Mouse (Mus musculus): ENCODE data around the gene B230307C23Rik. TPM values are rescaled to one million over a fixed set of nuclear protein-coding genes. Genes with fewer than 3 reads are reported as not detected.
"Not testable (repeated sequence)": the region's sequence is repeated elsewhere in the genome, so short reads cannot be mapped to it uniquely, and the experiment has no call there.

The B230307C23Rik gene
- total and polyA plus RNA-seq, 3 experiments, result 48.7 to 53.3 (median 50.8) TPM

DNA sequence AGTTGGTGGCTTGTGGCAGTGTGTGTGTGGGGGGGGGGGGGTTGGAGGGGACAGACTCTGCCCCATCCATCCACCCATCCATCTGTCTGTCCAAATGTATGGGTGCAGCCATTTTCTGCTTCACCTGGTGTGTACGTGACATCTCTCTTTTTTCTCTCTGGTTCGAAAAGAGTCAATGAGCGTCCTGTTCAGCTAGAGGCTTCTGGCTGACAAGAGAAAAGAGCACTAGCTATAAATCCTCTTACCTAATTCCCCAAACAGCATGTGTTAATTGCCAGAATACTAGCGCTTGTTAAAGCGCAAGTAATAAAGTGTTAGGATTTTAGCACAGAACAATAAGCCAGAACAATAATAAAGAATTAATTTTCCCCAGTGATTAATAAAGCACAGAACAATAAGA is 12.5 kb upstream of the B230307C23Rik start:
- Histone ChIP-seq H3K9me3 (replicated peaks; ENCODE audit: low read length) (no peaks in the 10 kb centered on the region), H3K4me2 (ENCODE audit: insufficient read depth, low read depth, poor library complexity, severe bottlenecking) (no peak overlapping the region), H3K27ac (ENCODE audit: insufficient read depth, low read depth) (no peak overlapping the region), H3K4me3 (replicated peaks in 1 of 3; ENCODE audit: low read depth in 2 of 3, low read length in 2 of 3, poor library complexity in 1 of 3) (no peak overlapping the region), H3K9ac (ENCODE audit: insufficient read depth, low read depth) (no peak overlapping the region), H3K4me1 (ENCODE audit: control insufficient read depth in 1 of 2, insufficient read depth in 2 of 2) (no peaks in the 10 kb centered on the region), H3K36me3 (replicated peaks in 1 of 2; ENCODE audit: control insufficient read depth in 1 of 2, insufficient read depth in 1 of 2, low read length in 1 of 2) (no peaks in the 10 kb centered on the region), H3K27me3 (replicated peaks) (no peaks in the 10 kb centered on the region), H3K79me2 (replicated peaks; ENCODE audit: control insufficient read depth, extremely low read depth, insufficient read depth, poor library complexity, severe bottlenecking) (no peaks in the 10 kb centered on the region)
- no peak for DNase-seq (ENCODE audit: extremely low read depth)
- in situ Hi-C loops (cut with MboI; ENCODE audit: low pct_ligation_motif_present, low pct_unique_long_range_greater_than_20kb, low sequenced_read_pairs) (no loop called here), dilution Hi-C loops (cut with MboI; ENCODE audit: extremely low pct_ligation_motif_present, extremely low pct_unique_long_range_greater_than_20kb, low sequenced_read_pairs) (no loop called here)
- TF ChIP-seq MEF2A (IDR thresholded peaks at IDR 0.05; ENCODE audit: borderline replicate concordance, low read depth, low read length) (no peak), IRF4 (IDR thresholded peaks at IDR 0.05; ENCODE audit: low read depth, low read length) (no peak), ZMIZ1 (IDR thresholded peaks at IDR 0.05; ENCODE audit: low read depth, low read length) (no peak), MAFK (IDR thresholded peaks at IDR 0.05; ENCODE audit: insufficient replicate concordance, low read length) (no peak), ZC3H11A (IDR thresholded peaks at IDR 0.05; ENCODE audit: low read depth, low read length) (no peak), KAT2A (IDR thresholded peaks at IDR 0.05; ENCODE audit: insufficient replicate concordance, low read length) (no peak), GABPA (IDR thresholded peaks at IDR 0.05; ENCODE audit: insufficient replicate concordance, low read depth, low read length) (no peak), BHLHE40 (IDR thresholded peaks at IDR 0.05; ENCODE audit: low read depth, low read length) (no peak)

GRCm38 (mm10) chr16:97991517-97991916 is 5.6 kb upstream of the B230307C23Rik start:
- Histone ChIP-seq H3K4me3 (replicated peaks in 1 of 3; ENCODE audit: low read depth in 2 of 3, low read length in 2 of 3, poor library complexity in 1 of 3) (no peak overlapping the region), H3K9me3 (replicated peaks; ENCODE audit: low read length) (no peaks in the 10 kb centered on the region), H3K36me3 (replicated peaks in 1 of 2; ENCODE audit: control insufficient read depth in 1 of 2, insufficient read depth in 1 of 2, low read length in 1 of 2) (no peaks in the 10 kb centered on the region), H3K4me1 (ENCODE audit: control insufficient read depth in 1 of 2, insufficient read depth in 2 of 2) (peaks cover 8 to 19% of the 10 kb centered on the region in 2 experiments), H3K79me2 (replicated peaks; ENCODE audit: control insufficient read depth, extremely low read depth, insufficient read depth, poor library complexity, severe bottlenecking) (no peaks in the 10 kb centered on the region), H3K27me3 (replicated peaks) (peaks cover 1% of the 10 kb centered on the region), H3K27ac (ENCODE audit: insufficient read depth, low read depth) (no peak overlapping the region), H3K4me2 (ENCODE audit: insufficient read depth, low read depth, poor library complexity, severe bottlenecking) (no peak overlapping the region), H3K9ac (ENCODE audit: insufficient read depth, low read depth) (no peak overlapping the region)
- in situ Hi-C loops (cut with MboI; ENCODE audit: low pct_ligation_motif_present, low pct_unique_long_range_greater_than_20kb, low sequenced_read_pairs) (no loop called here), dilution Hi-C loops (cut with MboI; ENCODE audit: extremely low pct_ligation_motif_present, extremely low pct_unique_long_range_greater_than_20kb, low sequenced_read_pairs) (no loop called here)
- DNase-seq (ENCODE audit: extremely low read depth), result no peak
- no peak for TF ChIP-seq MXI1 (IDR thresholded peaks at IDR 0.05; ENCODE audit: low read depth, low read length)
- TF ChIP-seq SMC3 (IDR thresholded peaks at IDR 0.05; ENCODE audit: low read depth, low read length), result peak; percentile 26; the same call in 1 of the 2 replicates
- TF ChIP-seq UBTF (IDR thresholded peaks at IDR 0.05; ENCODE audit: low read depth, low read length), result no peak
- TF ChIP-seq RCOR1 (conservative IDR thresholded peaks at IDR 0.05; ENCODE audit: low read depth, low read length), result no peak
- TF ChIP-seq RAD21 (IDR thresholded peaks at IDR 0.05; ENCODE audit: low read depth, low read length), result peak; percentile 43
- TF ChIP-seq CTCF (conservative IDR thresholded peaks at IDR 0.05 in 1 of 2, IDR thresholded peaks at IDR 0.05 in 1 of 2; ENCODE audit: low read depth in 2 of 2, low read length in 2 of 2), result peak in 1 of 2 experiments; percentile 45; a peak in 2 of 4 replicates

DNA sequence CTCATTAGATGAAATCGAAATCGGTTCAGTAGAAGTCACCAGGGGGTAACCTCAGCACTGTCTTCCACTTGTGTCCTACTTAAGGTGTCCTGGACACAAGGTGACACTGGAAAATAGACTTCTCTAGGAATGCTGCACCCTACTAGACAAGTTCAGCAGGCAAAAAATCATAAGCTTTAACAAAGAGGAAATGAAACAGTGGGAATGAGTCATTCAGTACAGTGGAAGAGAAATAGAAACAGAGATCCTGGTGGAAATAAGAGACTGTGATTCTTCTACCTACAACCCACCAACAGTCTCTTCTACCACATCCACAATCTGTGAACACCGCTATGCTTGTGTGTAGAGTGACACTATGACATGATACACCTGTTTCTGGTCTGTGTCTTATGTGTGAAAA is 4.6 kb upstream of the B230307C23Rik start:
- H3K4me3 ChIP-seq (replicated peaks in 1 of 3; ENCODE audit: low read depth in 2 of 3, low read length in 2 of 3, poor library complexity in 1 of 3); dilution Hi-C loops (cut with MboI; ENCODE audit: extremely low pct_ligation_motif_present, extremely low pct_unique_long_range_greater_than_20kb, low sequenced_read_pairs); H3K27me3 ChIP-seq (replicated peaks); H3K9ac ChIP-seq (ENCODE audit: insufficient read depth, low read depth); H3K36me3 ChIP-seq (replicated peaks in 1 of 2; ENCODE audit: control insufficient read depth in 1 of 2, insufficient read depth in 1 of 2, low read length in 1 of 2); H3K9me3 ChIP-seq (replicated peaks; ENCODE audit: low read length); H3K27ac ChIP-seq (ENCODE audit: insufficient read depth, low read depth); in situ Hi-C loops (cut with MboI; ENCODE audit: low pct_ligation_motif_present, low pct_unique_long_range_greater_than_20kb, low sequenced_read_pairs); H3K4me2 ChIP-seq (ENCODE audit: insufficient read depth, low read depth, poor library complexity, severe bottlenecking); H3K79me2 ChIP-seq (replicated peaks; ENCODE audit: control insufficient read depth, extremely low read depth, insufficient read depth, poor library complexity, severe bottlenecking): not testable (repeated sequence)
- H3K4me1 ChIP-seq (ENCODE audit: control insufficient read depth in 1 of 2, insufficient read depth in 2 of 2), result peaks cover 8 to 19% of the 10 kb centered on the region in 2 experiments
- peak; percentile 14 for DNase-seq (ENCODE audit: extremely low read depth)
- TF ChIP-seq IRF4 (IDR thresholded peaks at IDR 0.05; ENCODE audit: low read depth, low read length), result peak; percentile 81
- TF ChIP-seq JUND (conservative IDR thresholded peaks at IDR 0.05; ENCODE audit: low read depth, low read length), result peak; percentile 60
- TF ChIP-seq EP300 (IDR thresholded peaks at IDR 0.05; ENCODE audit: low read length), result peak; percentile 88
- peak; percentile 46; the same call in 1 of the 2 replicates for TF ChIP-seq JUN (IDR thresholded peaks at IDR 0.05; ENCODE audit: insufficient read depth, low read depth, low read length)
